Mouse (Mus musculus) liver, embryonic 14.5 days (tissue): ENCODE measurements at regions not wholly inside any gene's neighbourhood (a gene's known extent, or its start where the extent isn't known, plus 50 kb on each side); places are given as distances from the start of the nearest gene placed in this dataset.

ENCODE experiments used
- CTCF ChIP-seq: IDR thresholded peaks from 2 replicates; pipeline ENCODE4 v1.5.1; 2016; ENCODE audit warnings: antibody characterized with exemption, low read depth, control low read depth
- EP300 ChIP-seq: IDR thresholded peaks from 2 replicates; pipeline ENCODE4 v1.6.1; 2016; ENCODE audit warnings: antibody characterized with exemption, low read depth

DNA sequence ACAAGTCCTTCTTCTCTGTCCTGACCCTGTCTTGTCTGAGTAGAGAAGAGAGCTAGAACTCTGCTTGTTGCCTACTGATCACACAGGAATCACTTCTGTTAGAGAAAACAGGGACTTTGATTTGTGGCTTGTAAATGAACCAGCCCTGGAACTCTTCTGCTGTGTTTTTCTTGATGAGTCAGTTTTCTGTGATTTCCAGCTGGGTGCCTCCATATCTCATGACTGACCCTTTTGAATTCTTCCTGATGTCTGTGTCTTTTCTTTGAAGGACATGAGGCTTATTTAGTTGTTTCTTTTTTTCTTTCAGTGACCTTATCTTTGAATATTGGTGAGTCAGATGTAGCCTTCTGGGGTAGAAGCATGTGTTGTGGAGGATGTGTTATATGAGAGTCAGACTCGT is 323.0 kb upstream of the Chrm2 start:
- no peak for TF ChIP-seq CTCF
- TF ChIP-seq EP300 = no peak
